Mouse (Mus musculus) heart, embryonic 11.5 days (tissue): ENCODE results near the gene Slc5a5. TPM values are rescaled to one million over a fixed set of nuclear protein-coding genes. Genes with fewer than 3 reads are reported as not detected.

ENCODE experiments used
- ATAC-seq: fragments of 200-750 bp; cut with Nextera tagmentation; replicated peaks from 2 replicates; pipeline ENCODE4 v1.8.0; 2017; ENCODE audit warnings: moderate library complexity; ENCODE audit not compliant: insufficient number of reproducible peaks, low FRiP score, low TSS enrichment
- H3K27ac ChIP-seq: fragments of 300-500 bp; sonication (generic); 2 replicates; pipeline ENCODE4 v1.5.1; 2014; ENCODE audit warnings: mild to moderate bottlenecking, low read depth, low read length
- H3K27me3 ChIP-seq: fragments of 300-500 bp; sonication (generic); 2 replicates; pipeline ENCODE4 v1.6.1; 2014; ENCODE audit warnings: mild to moderate bottlenecking, low read length, mixed read lengths; ENCODE audit not compliant: control insufficient read depth, insufficient read depth
- H3K36me3 ChIP-seq: fragments of 300-500 bp; sonication (generic); 2 replicates; pipeline ENCODE4 v1.6.1; 2014; ENCODE audit warnings: mild to moderate bottlenecking, low read length, moderate library complexity, mixed read lengths; ENCODE audit not compliant: control insufficient read depth, insufficient read depth
- H3K4me1 ChIP-seq: fragments of 300-500 bp; sonication (generic); 2 replicates; pipeline ENCODE4 v1.6.1; 2014; ENCODE audit warnings: low read length; ENCODE audit not compliant: control insufficient read depth, insufficient read depth
- H3K4me2 ChIP-seq: fragments of 300-500 bp; sonication (generic); 2 replicates; pipeline ENCODE4 v1.6.1; 2014; ENCODE audit warnings: mild to moderate bottlenecking, moderate library complexity
- H3K4me3 ChIP-seq: fragments of 300-500 bp; sonication (generic); 2 replicates; pipeline ENCODE4 v1.5.1; 2014; ENCODE audit warnings: low read depth, low read length
- H3K9ac ChIP-seq: fragments of 300-500 bp; sonication (generic); 2 replicates; pipeline ENCODE4 v1.6.1; 2014; ENCODE audit warnings: mild to moderate bottlenecking, low read depth, low read length, moderate library complexity
- H3K9me3 ChIP-seq: fragments of 300-500 bp; sonication (generic); replicated peaks from 2 replicates; pipeline ENCODE4 v1.6.1; 2016; ENCODE audit warnings: low read length; ENCODE audit not compliant: control insufficient read depth
- WGBS: fragments of 180-500 bp; shearing (Covaris S2); extraction: QIAGEN DNeasy Blood & Tissue Kit; methylation state at CpG from one replicate; pipeline ENCODE4 v1.1.7; 2014; ENCODE audit not compliant: insufficient replicate concordance; 5-methylcytosine and 5-hydroxymethylcytosine counted together
- polyA plus RNA-seq: library from polyadenylated mRNA; unstranded; fragments of >200 nt; fragmentation: Nextera tagmentation; extraction: Ambion mirVana; gene quantifications from 2 replicates; pipeline ENCODE4 v1.2.1, GENCODE M21; 2014

Gene Slc5a5
- polyA plus RNA-seq, 1 experiment from 2014 or later = 0.06 TPM

GRCm38 (mm10) chr8:70850947-70851346, 41.6 kb downstream of the Slc5a5 start:
- no peak overlapping the region for H3K9ac ChIP-seq
- H3K4me3 ChIP-seq = no peak overlapping the region
- no peak for ATAC-seq
- H3K4me1 ChIP-seq = no peaks in the 10 kb centered on the region
- H3K4me2 ChIP-seq = no peak overlapping the region
- peaks cover 30% of the 10 kb centered on the region for H3K27me3 ChIP-seq
- WGBS = 70% methylated on average over 4 of the region's 4 CpGs
- no peaks in the 10 kb centered on the region for H3K9me3 ChIP-seq
- no peak overlapping the region for H3K27ac ChIP-seq
- no peaks in the 10 kb centered on the region for H3K36me3 ChIP-seq

GRCm38 (mm10) chr8:70850132-70850845, 42.3 kb downstream of the Slc5a5 start:
- WGBS = 66% methylated on average over 7 of the region's 7 CpGs
- no peak overlapping the region for H3K27ac ChIP-seq
- H3K27me3 ChIP-seq = peaks cover 27% of the 10 kb centered on the region
- no peak for ATAC-seq
- no peaks in the 10 kb centered on the region for H3K9me3 ChIP-seq
- H3K9ac ChIP-seq = no peak overlapping the region
- no peaks in the 10 kb centered on the region for H3K36me3 ChIP-seq
- no peak overlapping the region for H3K4me2 ChIP-seq
- no peaks in the 10 kb centered on the region for H3K4me1 ChIP-seq
- no peak overlapping the region for H3K4me3 ChIP-seq

- Histone ChIP-seq H3K9ac (no peak overlapping the region), H3K27me3 (peaks cover 21% of the 10 kb centered on the region), H3K4me2 (no peak overlapping the region), H3K4me3 (no peak overlapping the region), H3K36me3 (no peaks in the 10 kb centered on the region), H3K27ac (no peak overlapping the region), H3K4me1 (no peaks in the 10 kb centered on the region), H3K9me3 (no peaks in the 10 kb centered on the region)
- WGBS = 87% methylated on average over 3 of the region's 3 CpGs
- no peak for ATAC-seq
Measured at GRCm38 (mm10) chr8:70849333-70849990, 43.1 kb downstream of the Slc5a5 start.

GRCm38 (mm10) chr8:70846371-70847154, 46.0 kb downstream of the Slc5a5 start:
- no peak for ATAC-seq
- no peak overlapping the region for H3K4me2 ChIP-seq
- H3K4me1 ChIP-seq = no peaks in the 10 kb centered on the region; the same call in 1 of the 2 replicates
- peaks cover 33% of the 10 kb centered on the region for H3K27me3 ChIP-seq
- 48% methylated on average over 15 of the region's 15 CpGs for WGBS
- H3K9me3 ChIP-seq = no peaks in the 10 kb centered on the region
- no peak overlapping the region for H3K9ac ChIP-seq
- H3K4me3 ChIP-seq = no peak overlapping the region
- H3K27ac ChIP-seq = no peak overlapping the region
- H3K36me3 ChIP-seq = no peaks in the 10 kb centered on the region

GRCm38 (mm10) chr8:70845108-70845507, 47.4 kb downstream of the Slc5a5 start:
- WGBS = 33% methylated on average over 5 of the region's 5 CpGs
- H3K4me1 ChIP-seq = no peaks in the 10 kb centered on the region; the same call in 1 of the 2 replicates
- peaks cover 31% of the 10 kb centered on the region for H3K27me3 ChIP-seq
- no peaks in the 10 kb centered on the region for H3K36me3 ChIP-seq
- H3K9ac ChIP-seq = no peak overlapping the region
- no peak overlapping the region for H3K4me3 ChIP-seq
- no peak overlapping the region for H3K27ac ChIP-seq
- no peak overlapping the region for H3K4me2 ChIP-seq
- H3K9me3 ChIP-seq = no peaks in the 10 kb centered on the region
- ATAC-seq = no peak

GRCm38 (mm10) chr8:70844523-70844922, 48.0 kb downstream of the Slc5a5 start:
- Histone ChIP-seq H3K36me3 (no peaks in the 10 kb centered on the region), H3K4me3 (no peak overlapping the region), H3K27me3 (peaks cover 30% of the 10 kb centered on the region), H3K9ac (peak overlapping the region; percentile 60), H3K4me1 (no peaks in the 10 kb centered on the region; the same call in 1 of the 2 replicates), H3K27ac (peak overlapping the region; percentile 76; the same call in 1 of the 2 replicates), H3K9me3 (no peaks in the 10 kb centered on the region), H3K4me2 (no peak overlapping the region)
- 2% methylated on average over 6 of the region's 6 CpGs for WGBS
- ATAC-seq = no peak

- H3K4me1 ChIP-seq = no peaks in the 10 kb centered on the region; the same call in 1 of the 2 replicates
- peak overlapping the region; percentile 76 for H3K27ac ChIP-seq
- no peaks in the 10 kb centered on the region for H3K36me3 ChIP-seq
- no peak overlapping the region for H3K4me3 ChIP-seq
- no peaks in the 10 kb centered on the region for H3K9me3 ChIP-seq
- H3K9ac ChIP-seq = peak overlapping the region; percentile 60
- 78% methylated on average over 8 of the region's 8 CpGs for WGBS
- peaks cover 30% of the 10 kb centered on the region for H3K27me3 ChIP-seq
- no peak for ATAC-seq
- H3K4me2 ChIP-seq = no peak overlapping the region
Measured at GRCm38 (mm10) chr8:70843941-70844340, 48.6 kb downstream of the Slc5a5 start.

GRCm38 (mm10) chr8:70843214-70843773, 49.3 kb downstream of the Slc5a5 start:
- peaks cover 26% of the 10 kb centered on the region for H3K27me3 ChIP-seq

More at GRCm38 (mm10) chr8:70843214-70843773, 49.3 kb downstream of the Slc5a5 start:
- no peaks in the 10 kb centered on the region for H3K36me3 ChIP-seq
- WGBS = 76% methylated on average over 5 of the region's 5 CpGs
- peak overlapping the region; percentile 49 for H3K4me2 ChIP-seq
- peak overlapping the region; percentile 76 for H3K27ac ChIP-seq
- peak overlapping the region; percentile 54; the same call in 1 of the 2 replicates for H3K9ac ChIP-seq
- peak; percentile 9; the same call in 1 of the 2 replicates for ATAC-seq
- no peaks in the 10 kb centered on the region for H3K9me3 ChIP-seq
- no peak overlapping the region for H3K4me3 ChIP-seq
- peaks cover 4% of the 10 kb centered on the region for H3K4me1 ChIP-seq
